Mouse (Mus musculus) heart, embryonic 14.5 days (tissue): ENCODE measurements around the gene Galnt3. TPM values are rescaled to one million over a fixed set of nuclear protein-coding genes. Genes with fewer than 3 reads are reported as not detected.

ENCODE experiments used
- ATAC-seq: fragments of 200-750 bp; cut with Nextera tagmentation; 2 replicates; pipeline ENCODE4 v1.8.0; 2017; ENCODE audit warnings: low read depth, moderate TSS enrichment; ENCODE audit not compliant: insufficient number of reproducible peaks, insufficient read depth, low FRiP score
- H3K27ac ChIP-seq, 2 experiments: fragments of 200-500 bp in 1 of 2; fragments of 300-500 bp in 1 of 2; sonication (generic) in 1 of 2; replicated peaks in 1 of 2; 2 replicates each; pipeline ENCODE4 v1.5.1; 2012 to 2014; ENCODE audit warnings: low read depth in 2 of 2, low read length in 2 of 2, control low read depth in 1 of 2, mild to moderate bottlenecking in 1 of 2, mixed read lengths in 1 of 2; ENCODE audit not compliant: control insufficient read depth in 1 of 2, insufficient read depth in 1 of 2
- H3K27me3 ChIP-seq: fragments of 300-500 bp; sonication (generic); 2 replicates; pipeline ENCODE4 v1.6.1; 2014; ENCODE audit warnings: mild to moderate bottlenecking, low read length, control low read depth; ENCODE audit not compliant: control insufficient read depth, insufficient read depth
- H3K36me3 ChIP-seq: fragments of 300-500 bp; sonication (generic); 2 replicates; pipeline ENCODE4 v1.6.1; 2014; ENCODE audit warnings: mild to moderate bottlenecking, control low read depth, low read length, mixed read lengths; ENCODE audit not compliant: control insufficient read depth, insufficient read depth
- H3K4me1 ChIP-seq, 2 experiments: fragments of 200-500 bp in 1 of 2; fragments of 300-500 bp in 1 of 2; sonication (generic) in 1 of 2; 2 replicates each; pipeline ENCODE4 v1.6.1; 2012 to 2014; ENCODE audit warnings: low read length in 2 of 2, control low read depth in 1 of 2, mixed read lengths in 1 of 2; ENCODE audit not compliant: control insufficient read depth in 2 of 2, insufficient read depth in 2 of 2
- H3K4me2 ChIP-seq: fragments of 300-500 bp; sonication (generic); 2 replicates; pipeline ENCODE4 v1.6.1; 2014; ENCODE audit warnings: mild to moderate bottlenecking, low read length
- H3K4me3 ChIP-seq, 2 experiments: fragments of 200-500 bp in 1 of 2; fragments of 300-500 bp in 1 of 2; sonication (generic) in 1 of 2; 2 replicates each; pipeline ENCODE4 v1.5.1; 2012 to 2014; ENCODE audit warnings: low read length in 2 of 2, mild to moderate bottlenecking in 2 of 2, control low read depth in 1 of 2, low read depth in 1 of 2, moderate library complexity in 1 of 2; ENCODE audit not compliant: control insufficient read depth in 1 of 2, insufficient read depth in 1 of 2
- H3K9ac ChIP-seq: fragments of 300-500 bp; sonication (generic); 2 replicates; pipeline ENCODE4 v1.6.1; 2014; ENCODE audit warnings: mild to moderate bottlenecking, low read length
- H3K9me3 ChIP-seq: fragments of 300-500 bp; sonication (generic); 2 replicates; pipeline ENCODE4 v1.6.1; 2016; ENCODE audit warnings: low read length, control low read depth; ENCODE audit not compliant: control insufficient read depth
- WGBS: fragments of 180-500 bp; shearing (Covaris S2); extraction: QIAGEN DNeasy Blood & Tissue Kit; methylation state at CpG from one replicate; pipeline ENCODE4 v1.1.7; 2014; 5-methylcytosine and 5-hydroxymethylcytosine counted together
- polyA plus RNA-seq: library from polyadenylated mRNA; unstranded; fragments of >200 nt; fragmentation: Nextera tagmentation; extraction: Ambion mirVana; gene quantifications from 2 replicates; pipeline ENCODE4 v1.2.1, GENCODE M21; 2014

The Galnt3 gene
- polyA plus RNA-seq, 1 experiment from 2014 or later = 0.45 TPM

DNA sequence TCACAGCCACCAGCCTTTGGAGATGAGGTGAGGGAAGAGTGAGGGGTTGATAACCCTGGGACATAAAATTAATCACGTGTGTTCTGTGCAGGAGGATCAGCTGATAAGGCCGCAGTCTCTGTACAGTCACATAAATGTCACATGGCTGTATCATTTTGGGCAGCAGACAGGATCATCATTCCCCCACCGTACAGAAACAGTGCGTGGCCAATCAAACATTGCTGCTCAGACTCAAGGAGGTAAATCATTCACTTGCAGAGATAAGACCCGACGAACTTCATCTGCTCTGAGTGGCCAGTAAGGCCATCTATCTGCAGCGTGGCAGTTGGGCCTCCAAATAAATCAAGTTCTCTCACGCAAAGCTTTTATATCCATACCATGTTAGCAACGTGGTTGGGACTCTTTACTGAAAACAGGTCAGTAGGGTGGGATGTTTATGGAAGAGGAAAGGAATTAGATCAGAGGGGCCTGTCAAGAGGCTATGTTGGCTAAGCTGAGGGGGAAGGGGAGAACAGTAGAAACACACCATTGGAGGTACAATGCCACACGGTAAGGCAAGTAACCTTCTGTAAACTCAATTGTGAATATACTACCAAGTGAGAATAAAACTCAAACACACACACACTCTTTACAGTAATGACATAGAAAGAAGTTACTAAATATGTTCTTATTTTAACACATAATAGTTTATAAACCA lies 20.9 kb downstream of the Galnt3 start:
- WGBS = 51% methylated on average over 10 of the region's 10 CpGs
- H3K36me3 ChIP-seq = no peaks in the 10 kb centered on the region
- ATAC-seq = no peak
- no peaks in the 10 kb centered on the region for H3K27me3 ChIP-seq
- no peak overlapping the region for H3K27ac ChIP-seq
- no peak overlapping the region for H3K9ac ChIP-seq
- H3K9me3 ChIP-seq = no peaks in the 10 kb centered on the region
- no peaks in the 10 kb centered on the region for H3K4me1 ChIP-seq
- H3K4me3 ChIP-seq = no peak overlapping the region
- H3K4me2 ChIP-seq = no peak overlapping the region

DNA sequence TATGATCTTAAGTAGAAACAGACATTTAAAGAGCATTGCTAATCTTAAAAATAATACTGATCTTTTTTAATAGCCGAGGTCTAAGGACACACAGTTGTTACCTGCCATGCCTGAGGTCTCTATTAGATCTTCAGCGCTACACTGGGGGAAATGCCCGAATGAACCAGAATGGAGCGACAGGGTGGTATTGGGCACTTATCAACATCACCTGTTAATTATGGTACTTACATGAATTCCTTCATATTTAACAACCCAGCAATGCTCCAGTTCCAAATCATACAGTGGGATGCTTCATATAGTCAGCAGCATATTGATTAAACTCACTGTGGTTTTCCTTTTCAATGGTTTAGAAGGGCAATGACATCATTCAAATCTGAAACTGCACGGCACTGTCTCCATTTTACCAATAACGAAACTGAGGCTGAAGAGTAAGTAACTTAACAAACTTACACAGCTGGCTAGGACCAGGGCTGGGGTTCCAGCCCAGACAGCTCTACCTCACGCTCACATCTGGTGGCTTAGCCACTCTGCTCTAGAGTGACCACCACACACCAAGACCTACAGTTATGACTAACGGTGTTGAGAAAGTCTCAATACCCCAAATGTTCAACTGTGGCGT lies 23.0 kb downstream of the Galnt3 start:
- WGBS = 88% methylated on average over 9 of the region's 9 CpGs
- H3K36me3 ChIP-seq = no peaks in the 10 kb centered on the region
- H3K4me3 ChIP-seq = no peak overlapping the region
- H3K9me3 ChIP-seq = no peaks in the 10 kb centered on the region
- no peak overlapping the region for H3K4me2 ChIP-seq
- H3K9ac ChIP-seq = no peak overlapping the region
- H3K27ac ChIP-seq = no peak overlapping the region
- H3K27me3 ChIP-seq = no peaks in the 10 kb centered on the region
- ATAC-seq = no peak
- H3K4me1 ChIP-seq = no peaks in the 10 kb centered on the region

DNA sequence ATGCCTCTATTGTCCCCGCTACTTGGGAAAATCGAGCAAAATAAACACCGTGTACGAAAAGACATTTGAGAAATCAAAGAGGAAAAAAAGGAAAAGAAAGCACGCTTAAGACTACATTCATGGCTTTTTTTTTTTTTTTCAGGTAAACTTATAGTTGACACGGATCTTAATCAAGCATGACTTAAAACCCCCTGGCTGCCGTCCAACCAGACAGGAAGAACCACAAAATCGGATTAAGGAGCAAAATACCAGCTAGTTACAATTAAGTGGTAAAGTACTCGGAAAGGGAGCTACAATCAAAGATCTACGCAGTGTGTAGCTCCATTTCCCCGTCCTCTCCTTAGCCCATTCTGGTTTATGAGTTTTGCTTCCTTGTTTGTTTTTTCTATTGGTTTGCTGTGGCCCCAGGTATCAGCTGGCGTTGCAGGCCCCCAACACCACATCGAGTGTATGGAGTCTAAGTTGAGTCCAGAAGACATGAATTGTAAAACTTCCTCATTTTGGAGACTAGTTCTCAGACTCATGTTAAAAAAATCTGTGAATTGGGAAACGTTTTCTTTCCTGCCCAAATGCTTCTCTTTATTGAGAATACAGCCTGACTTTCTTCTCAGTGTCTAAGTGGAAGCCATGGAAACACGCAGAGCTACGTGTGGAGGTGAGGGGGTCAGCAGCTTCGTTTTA lies 24.0 kb downstream of the Galnt3 start:
- Histone ChIP-seq H3K4me2 (no peak overlapping the region), H3K9me3 (no peaks in the 10 kb centered on the region), H3K4me3 (no peak overlapping the region), H3K27me3 (no peaks in the 10 kb centered on the region), H3K4me1 (no peaks in the 10 kb centered on the region), H3K36me3 (no peaks in the 10 kb centered on the region), H3K9ac (no peak overlapping the region), H3K27ac (no peak overlapping the region)
- ATAC-seq = no peak
- WGBS = 78% methylated on average over 17 of the region's 17 CpGs

DNA sequence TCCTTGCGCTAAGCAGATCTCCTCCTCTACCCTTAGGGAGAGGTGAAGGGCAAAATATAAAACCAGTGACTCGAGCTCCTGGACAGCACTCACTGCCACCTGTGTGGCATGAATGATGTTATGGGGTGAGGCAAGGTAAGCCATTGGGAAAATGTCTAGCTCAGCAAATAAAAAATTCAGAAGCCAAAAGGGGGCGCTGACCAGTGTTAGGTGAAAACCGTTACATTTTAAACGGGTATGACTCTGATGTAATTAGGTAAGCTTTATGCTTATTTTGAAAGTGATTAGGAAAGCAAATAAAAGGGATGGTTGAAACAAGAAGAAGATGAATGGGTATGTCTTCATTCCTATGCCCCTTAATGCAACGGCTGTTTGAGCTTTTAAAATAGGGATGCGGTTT lies 24.6 kb downstream of the Galnt3 start:
- H3K27ac ChIP-seq = no peak overlapping the region
- H3K4me1 ChIP-seq = no peaks in the 10 kb centered on the region
- H3K4me2 ChIP-seq = no peak overlapping the region
- H3K9me3 ChIP-seq = no peaks in the 10 kb centered on the region
- ATAC-seq = no peak
- H3K27me3 ChIP-seq = no peaks in the 10 kb centered on the region
- no peak overlapping the region for H3K9ac ChIP-seq
- WGBS = 79% methylated on average over 7 of the region's 7 CpGs
- no peaks in the 10 kb centered on the region for H3K36me3 ChIP-seq
- H3K4me3 ChIP-seq = no peak overlapping the region

DNA sequence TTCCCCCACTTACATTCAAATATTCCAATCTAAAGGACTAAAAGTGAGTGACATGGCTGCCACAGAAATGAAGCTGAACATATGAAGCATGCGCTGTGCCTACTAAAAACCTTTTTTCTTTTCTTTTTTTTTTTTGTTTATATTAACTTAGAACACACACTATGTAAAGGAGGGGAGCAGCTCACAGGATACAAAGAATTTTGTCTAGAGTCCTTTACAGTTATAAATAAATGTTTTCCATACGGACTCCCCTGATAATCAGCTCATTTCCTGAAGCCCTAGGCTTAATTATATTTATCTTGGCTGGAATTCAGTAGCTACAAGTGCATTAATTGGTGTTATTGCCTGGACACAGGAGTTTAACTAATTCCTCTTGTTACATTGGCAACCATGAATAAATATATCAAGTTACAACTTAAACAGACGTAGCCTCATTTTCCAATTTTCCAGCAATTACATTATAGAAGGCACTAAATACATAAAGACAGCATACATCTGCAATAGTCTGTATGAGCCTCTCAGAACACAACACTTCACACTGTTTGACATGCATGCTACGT lies 30.1 kb downstream of the Galnt3 start:
- H3K27me3 ChIP-seq = no peaks in the 10 kb centered on the region
- no peak overlapping the region for H3K4me3 ChIP-seq
- no peaks in the 10 kb centered on the region for H3K36me3 ChIP-seq
- no peak overlapping the region for H3K27ac ChIP-seq
- no peak for ATAC-seq
- H3K4me1 ChIP-seq = no peaks in the 10 kb centered on the region
- H3K4me2 ChIP-seq = no peak overlapping the region
- no peak overlapping the region for H3K9ac ChIP-seq
- H3K9me3 ChIP-seq = no peaks in the 10 kb centered on the region
- WGBS = 65% methylated on average over 4 of the region's 4 CpGs

DNA sequence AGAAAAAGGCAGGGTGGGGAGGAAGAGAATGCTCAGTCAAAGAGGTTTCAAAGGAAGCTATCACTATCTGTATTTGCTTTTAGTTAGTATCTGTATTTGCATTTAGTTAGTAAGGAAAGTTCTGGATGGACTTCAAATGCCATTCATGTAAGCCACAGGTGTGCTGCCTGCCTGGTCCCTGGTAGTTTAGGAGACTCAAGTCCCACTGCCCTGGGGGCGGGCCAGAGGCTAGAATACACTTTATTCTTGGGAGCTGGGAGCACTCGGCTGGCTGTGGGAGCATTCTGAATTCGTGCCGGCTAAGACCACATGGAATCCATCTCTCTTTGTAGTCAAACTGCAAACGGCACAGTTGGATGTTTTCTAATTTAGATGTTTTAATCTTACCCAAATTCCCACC lies 33.5 kb downstream of the Galnt3 start:
- H3K36me3 ChIP-seq = no peaks in the 10 kb centered on the region
- H3K4me3 ChIP-seq = no peak overlapping the region
- H3K27me3 ChIP-seq = no peaks in the 10 kb centered on the region
- no peak overlapping the region for H3K9ac ChIP-seq
- H3K4me2 ChIP-seq = no peak overlapping the region
- ATAC-seq = no peak
- 64% methylated on average over 5 of the region's 5 CpGs for WGBS
- no peak overlapping the region for H3K27ac ChIP-seq
- H3K4me1 ChIP-seq = no peaks in the 10 kb centered on the region
- H3K9me3 ChIP-seq = no peaks in the 10 kb centered on the region

DNA sequence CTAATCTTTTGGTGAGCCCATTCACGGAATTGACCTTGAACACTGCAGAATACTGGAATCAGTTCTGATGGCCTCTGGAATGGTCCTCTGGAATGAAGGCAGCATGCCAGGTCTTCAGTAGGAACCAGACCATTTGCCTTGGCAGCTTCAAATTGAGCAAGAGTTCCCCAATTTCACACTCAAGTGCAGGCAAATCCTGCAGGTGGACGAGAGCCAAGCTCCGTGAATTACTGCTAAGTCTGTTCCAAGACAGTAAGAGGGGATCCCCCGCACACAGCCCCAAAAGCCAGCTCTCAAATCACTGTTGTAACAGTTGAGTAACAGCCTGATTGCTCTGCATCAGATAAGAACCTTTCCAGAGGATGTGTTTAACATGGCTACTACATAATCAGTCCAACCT lies 42.9 kb downstream of the Galnt3 start:
- H3K9me3 ChIP-seq = no peaks in the 10 kb centered on the region
- H3K4me3 ChIP-seq = no peak overlapping the region
- H3K9ac ChIP-seq = no peak overlapping the region
- H3K27ac ChIP-seq = no peak overlapping the region
- H3K27me3 ChIP-seq = no peaks in the 10 kb centered on the region
- no peaks in the 10 kb centered on the region for H3K4me1 ChIP-seq
- WGBS = 54% methylated on average over 4 of the region's 4 CpGs
- no peaks in the 10 kb centered on the region for H3K36me3 ChIP-seq
- no peak overlapping the region for H3K4me2 ChIP-seq
- ATAC-seq = no peak
